Mouse (Mus musculus) kidney, postnatal 25 days (tissue): Measurements from ENCODE around the gene Slc22a18.

ENCODE experiments used
- DNase-seq, 2 experiments: peaks; one replicate each; pipeline ENCODE4 v3.0.0; 2021; ENCODE audit warnings: mixed read lengths in 2 of 2

Slc22a18 gene

GRCm38 (mm10) chr7:143473347-143474101 lies at the start of gene Slc22a18:
Gene Slc22a18 (plus strand): TSS chr7:143473736.
- DNase-seq: peak; percentile 71 to 84

GRCm38 (mm10) chr7:143428142-143428813 lies 45.3 kb upstream of the Slc22a18 start:
- no peak for DNase-seq

GRCm38 (mm10) chr7:143428814-143429499 lies 44.6 kb upstream of the Slc22a18 start:
- DNase-seq: no peak

GRCm38 (mm10) chr7:143432631-143433030 lies 40.9 kb upstream of the Slc22a18 start:
- DNase-seq: no peak

GRCm38 (mm10) chr7:143433331-143433730 lies 40.2 kb upstream of the Slc22a18 start:
- DNase-seq: peak in 1 of 2 experiments; percentile 58

- no peak for DNase-seq
These were observed 36.2 kb upstream of the Slc22a18 start for GRCm38 (mm10) chr7:143437231-143437893.

- peak in 1 of 2 experiments; percentile 38 for DNase-seq
These were observed 35.5 kb upstream of the Slc22a18 start for GRCm38 (mm10) chr7:143437894-143438581.

GRCm38 (mm10) chr7:143438965-143439364 lies 34.6 kb upstream of the Slc22a18 start:
- no peak for DNase-seq

- DNase-seq: no peak
These were observed 29.0 kb upstream of the Slc22a18 start for GRCm38 (mm10) chr7:143444580-143444954.

- no peak for DNase-seq
These were observed 28.4 kb upstream of the Slc22a18 start for GRCm38 (mm10) chr7:143444955-143445648.

- peak in 1 of 2 experiments; percentile 47 for DNase-seq
These were observed 27.7 kb upstream of the Slc22a18 start for GRCm38 (mm10) chr7:143445651-143446460.

GRCm38 (mm10) chr7:143447130-143447529 lies 26.4 kb upstream of the Slc22a18 start:
- DNase-seq: peak in 1 of 2 experiments; percentile 36

GRCm38 (mm10) chr7:143458963-143459331 lies 14.6 kb upstream of the Slc22a18 start:
- DNase-seq: peak in 1 of 2 experiments; percentile 36

- peak; percentile 48 to 72 for DNase-seq
These were observed 14.0 kb upstream of the Slc22a18 start for GRCm38 (mm10) chr7:143459332-143460211.

- DNase-seq: peak in 1 of 2 experiments; percentile 41
These were observed 13.2 kb upstream of the Slc22a18 start for GRCm38 (mm10) chr7:143460217-143460834.

- DNase-seq: peak; percentile 91 to 95
These were observed 12.7 kb upstream of the Slc22a18 start, which contains the start of gene Cdkn1c for GRCm38 (mm10) chr7:143460874-143461273. Gene Cdkn1c (minus strand): TSS chr7:143461050.

GRCm38 (mm10) chr7:143461294-143461870 lies 12.2 kb upstream of the Slc22a18 start:
- DNase-seq: peak in 1 of 2 experiments; percentile 40

- no peak for DNase-seq
These were observed 11.6 kb upstream of the Slc22a18 start for GRCm38 (mm10) chr7:143461920-143462319.

GRCm38 (mm10) chr7:143462516-143462915 lies 11.0 kb upstream of the Slc22a18 start:
- DNase-seq: no peak
